Mouse (Mus musculus) CH12F3 (cell line): ENCODE measurements at regions not wholly inside any gene's neighbourhood (a gene's known extent, or its start where the extent isn't known, plus 50 kb on each side); places are given as distances from the start of the nearest gene placed in this dataset.

Experiments used
- in situ Hi-C: fragments of 300-500 bp; cut with MboI; formaldehyde crosslinking; loops from 2 replicates; pipeline ENCODE4 v1.14.3; 2020; ENCODE audit warnings: low sequenced_read_pairs

- in situ Hi-C loops = loop anchor here (25.0 kb wide), 1 partner anchor 341 kb away; the partner anchor contains the start of gene Snai1
Measured at GRCm38 (mm10) chr2:167878255-167878865, 53.5 kb upstream of the Ptpn1 start.

DNA sequence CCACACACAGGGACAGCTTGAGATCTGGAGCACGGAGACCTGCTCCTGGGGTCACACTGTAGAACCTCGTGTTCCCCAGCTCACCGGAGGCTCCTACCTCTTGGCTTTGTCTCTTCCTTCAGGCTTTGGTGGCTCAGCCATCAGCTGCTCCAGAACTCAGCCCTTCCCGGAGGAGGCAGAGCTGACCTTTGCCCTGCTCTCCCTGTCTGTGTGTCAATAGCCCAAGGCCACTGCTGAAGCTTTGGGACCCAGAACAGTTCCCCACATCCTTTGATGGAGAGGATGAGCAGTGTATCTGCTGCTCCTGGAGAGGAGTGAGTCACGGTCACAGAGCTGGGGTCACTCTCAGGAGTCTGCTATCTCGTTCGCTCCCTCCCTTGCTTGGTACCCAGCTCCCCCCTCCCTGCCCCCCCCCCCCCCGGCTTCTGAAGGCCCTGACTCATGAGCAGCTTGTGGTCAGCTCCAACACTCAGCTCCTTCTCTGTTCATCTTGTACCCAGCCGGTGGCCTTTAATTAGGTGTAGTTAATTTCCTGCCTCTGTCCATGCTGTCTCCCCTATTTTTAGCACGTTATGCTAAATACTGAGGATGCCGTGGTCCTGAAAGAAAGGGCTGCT lies 54.5 kb upstream of the Ptpn1 start:
- in situ Hi-C loops = loop anchor here (25.0 kb wide), 1 partner anchor 340 kb away; the partner anchor contains the start of gene Snai1

- in situ Hi-C loops = no loop called here
Measured at GRCm38 (mm10) chr2:167872507-167872906, 59.4 kb upstream of the Ptpn1 start.

GRCm38 (mm10) chr2:167870153-167870552 lies 61.7 kb upstream of the Ptpn1 start:
- in situ Hi-C loops = no loop called here

DNA sequence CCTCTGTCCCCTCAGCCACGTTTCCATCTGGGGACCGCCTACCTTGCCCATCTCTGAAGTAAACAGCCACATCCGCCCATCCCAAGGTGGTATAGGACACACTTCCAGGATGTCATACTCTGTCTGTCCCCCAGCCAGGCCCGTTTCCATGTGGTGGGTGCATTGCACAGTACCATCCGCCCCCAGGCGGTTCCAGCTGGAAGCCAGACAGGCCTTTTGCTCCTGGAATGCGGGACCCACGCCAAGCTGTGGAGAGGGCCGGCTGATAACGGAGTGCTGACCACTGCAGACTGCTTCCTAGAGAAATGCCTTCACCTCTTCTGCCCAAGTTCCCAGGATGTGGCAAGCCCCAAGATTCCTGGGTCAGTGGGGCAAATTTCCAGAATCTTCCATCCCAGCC lies 65.1 kb upstream of the Ptpn1 start:
- in situ Hi-C loops = no loop called here

DNA sequence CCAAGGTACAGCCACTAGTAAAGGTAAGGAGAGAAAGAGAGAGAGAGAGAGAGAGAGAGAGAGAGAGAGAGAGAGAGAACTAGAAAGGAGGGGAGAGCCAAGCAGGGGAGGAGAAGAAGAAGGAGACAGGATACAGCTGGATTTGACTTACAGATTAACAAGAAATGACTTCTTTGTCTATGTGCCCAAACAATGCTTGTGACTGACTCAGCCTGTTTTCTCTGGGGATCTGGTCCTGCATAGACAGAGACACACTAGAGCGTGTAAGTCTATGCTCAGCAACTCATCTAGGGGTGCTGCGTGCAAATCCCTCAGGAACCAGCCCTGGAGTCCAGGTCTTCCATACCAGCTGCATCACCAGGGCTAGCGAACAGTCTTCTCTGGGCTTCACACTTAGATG lies 66.3 kb upstream of the Ptpn1 start:
- in situ Hi-C loops = no loop called here

DNA sequence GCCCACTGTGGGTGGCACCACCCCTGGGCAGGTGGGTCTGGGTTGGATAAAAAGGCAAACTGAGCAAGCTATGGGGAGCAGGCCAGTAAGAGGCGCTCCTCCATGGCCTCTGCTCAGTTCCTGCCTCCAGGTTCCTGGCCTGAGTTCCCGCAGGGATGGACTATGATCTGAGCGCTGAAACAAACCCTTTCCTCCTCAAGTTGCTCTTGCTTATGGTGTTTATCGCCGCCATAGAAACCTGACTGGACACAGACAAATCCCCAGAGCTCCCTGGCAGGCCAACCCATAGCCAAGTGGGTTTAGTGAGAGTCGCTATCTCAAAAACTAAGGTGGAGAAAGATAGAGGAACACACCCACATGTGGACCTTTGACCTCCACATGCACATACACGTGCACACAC lies 67.2 kb upstream of the Ptpn1 start:
- in situ Hi-C loops = no loop called here

DNA sequence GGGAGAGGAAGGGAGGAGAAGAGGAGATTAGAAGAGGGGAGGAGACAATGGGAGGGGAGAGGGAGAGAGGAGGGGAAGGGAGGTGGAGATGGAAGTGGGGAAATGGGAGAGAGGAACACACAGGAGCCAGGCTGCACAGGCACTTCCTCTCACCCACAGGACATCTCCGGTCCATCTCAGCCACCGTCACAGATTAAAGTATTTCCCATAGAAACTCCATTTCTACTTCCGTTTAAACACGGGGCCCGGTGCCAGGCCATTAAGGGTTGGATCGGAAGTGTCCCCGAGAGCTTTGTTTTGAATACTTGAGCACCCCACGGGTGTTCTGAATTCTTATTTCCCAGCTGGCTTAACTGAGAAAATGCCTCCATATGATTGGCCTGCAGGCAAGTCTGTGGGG lies 67.6 kb upstream of the Ptpn1 start:
- in situ Hi-C loops = no loop called here

DNA sequence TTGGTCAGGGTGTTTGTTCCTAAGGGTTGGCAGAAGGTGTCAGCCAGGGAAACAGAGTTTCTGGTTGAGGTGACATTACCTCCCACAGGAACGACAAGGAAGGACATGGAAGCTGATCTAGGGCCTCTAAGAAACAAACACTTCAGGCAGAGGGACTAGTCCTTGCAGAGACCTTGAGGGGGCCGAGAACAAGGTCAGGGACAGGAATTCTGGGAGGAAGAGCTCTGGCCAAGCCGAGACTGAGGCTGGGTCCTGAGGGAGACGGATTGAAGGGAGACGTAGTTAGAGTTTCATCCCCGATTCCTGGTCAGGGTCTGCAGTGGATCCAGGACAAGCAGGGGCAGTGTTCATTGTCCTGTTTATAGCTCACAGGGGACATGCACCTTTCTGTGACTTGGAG lies 68.2 kb upstream of the Ptpn1 start:
- in situ Hi-C loops = no loop called here

- in situ Hi-C loops = no loop called here
Measured at GRCm38 (mm10) chr2:167861178-167861520, 70.7 kb upstream of the Ptpn1 start.

GRCm38 (mm10) chr2:167860457-167861177 lies 71.2 kb upstream of the Ptpn1 start:
- in situ Hi-C loops = no loop called here

GRCm38 (mm10) chr2:167859575-167859974 lies 72.3 kb upstream of the Ptpn1 start:
- in situ Hi-C loops = no loop called here

DNA sequence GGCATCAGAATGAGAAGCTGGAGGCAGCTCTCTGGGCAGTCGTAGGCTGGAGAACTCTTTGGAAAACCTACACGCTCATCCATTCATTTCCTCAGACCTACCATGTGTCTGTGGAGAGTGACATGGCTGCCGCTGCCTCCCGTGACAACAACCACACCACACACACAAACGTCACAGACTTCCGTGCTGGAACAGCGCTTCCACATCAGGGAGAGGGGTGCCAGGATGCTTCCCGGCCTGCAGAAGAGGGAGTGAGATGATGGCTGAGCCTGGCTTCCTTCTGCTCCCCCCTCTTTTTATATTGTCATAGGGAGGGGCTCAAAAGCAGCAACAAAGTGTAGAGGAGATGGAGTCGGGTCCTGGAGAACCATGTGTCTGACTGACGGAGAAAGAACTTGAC lies 73.5 kb upstream of the Ptpn1 start:
- in situ Hi-C loops = no loop called here

- in situ Hi-C loops = no loop called here
Measured at GRCm38 (mm10) chr2:167857911-167858310, 73.9 kb upstream of the Ptpn1 start.

DNA sequence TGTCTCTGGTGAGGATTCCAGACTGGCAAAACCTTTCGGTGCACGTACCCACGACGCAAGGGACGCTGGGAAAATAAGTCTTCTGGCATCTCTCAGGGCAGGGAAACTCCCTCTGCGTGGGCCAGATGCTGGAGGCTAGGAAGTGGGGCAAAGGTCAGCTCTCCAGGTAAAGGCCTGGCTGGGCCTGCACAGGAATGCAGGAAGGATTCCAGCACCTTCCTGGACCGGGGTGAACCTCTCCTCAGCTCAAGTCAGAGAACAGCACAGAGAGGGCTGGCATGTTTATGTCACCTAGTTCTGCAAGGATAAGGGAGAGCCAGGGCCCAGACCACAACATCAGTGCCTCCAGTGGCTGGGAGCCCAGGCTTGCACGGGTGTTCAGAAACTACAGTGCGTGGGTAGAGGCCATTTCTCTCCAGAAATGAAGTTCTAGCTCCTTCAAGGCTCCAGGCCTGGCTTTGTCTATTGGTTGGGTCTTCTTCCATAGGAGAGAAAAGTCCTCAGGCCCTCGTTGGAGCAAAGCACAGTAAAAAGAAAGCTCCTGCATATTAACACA lies 74.9 kb upstream of the Ptpn1 start:
- in situ Hi-C loops = no loop called here

DNA sequence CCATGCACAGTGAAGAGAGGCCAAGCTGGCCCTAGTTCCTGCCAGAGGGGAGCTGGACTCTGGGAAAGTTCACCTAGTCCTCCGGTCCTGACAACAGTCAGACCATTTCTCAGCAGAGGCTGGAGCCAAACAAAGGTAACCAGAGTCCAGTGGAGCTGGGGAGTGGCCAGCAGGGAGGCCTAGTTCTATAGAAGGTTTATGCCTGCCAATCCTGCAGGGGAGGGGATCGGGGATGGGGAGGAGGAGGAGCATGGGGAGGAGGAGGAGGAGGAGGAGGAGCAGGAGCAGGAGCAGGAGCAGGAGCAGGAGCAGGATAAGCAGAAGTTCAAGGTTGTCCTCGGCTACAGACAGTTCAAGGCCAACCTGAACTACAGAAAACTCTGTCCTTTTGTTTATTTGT lies 75.8 kb upstream of the Ptpn1 start:
- in situ Hi-C loops = no loop called here

- in situ Hi-C loops = no loop called here
Measured at GRCm38 (mm10) chr2:167854060-167854459, 77.8 kb upstream of the Ptpn1 start.

GRCm38 (mm10) chr2:167853411-167853821 lies 78.4 kb upstream of the Ptpn1 start:
- in situ Hi-C loops = no loop called here

- in situ Hi-C loops = no loop called here
Measured at GRCm38 (mm10) chr2:167852582-167852981, 79.3 kb upstream of the Ptpn1 start.

DNA sequence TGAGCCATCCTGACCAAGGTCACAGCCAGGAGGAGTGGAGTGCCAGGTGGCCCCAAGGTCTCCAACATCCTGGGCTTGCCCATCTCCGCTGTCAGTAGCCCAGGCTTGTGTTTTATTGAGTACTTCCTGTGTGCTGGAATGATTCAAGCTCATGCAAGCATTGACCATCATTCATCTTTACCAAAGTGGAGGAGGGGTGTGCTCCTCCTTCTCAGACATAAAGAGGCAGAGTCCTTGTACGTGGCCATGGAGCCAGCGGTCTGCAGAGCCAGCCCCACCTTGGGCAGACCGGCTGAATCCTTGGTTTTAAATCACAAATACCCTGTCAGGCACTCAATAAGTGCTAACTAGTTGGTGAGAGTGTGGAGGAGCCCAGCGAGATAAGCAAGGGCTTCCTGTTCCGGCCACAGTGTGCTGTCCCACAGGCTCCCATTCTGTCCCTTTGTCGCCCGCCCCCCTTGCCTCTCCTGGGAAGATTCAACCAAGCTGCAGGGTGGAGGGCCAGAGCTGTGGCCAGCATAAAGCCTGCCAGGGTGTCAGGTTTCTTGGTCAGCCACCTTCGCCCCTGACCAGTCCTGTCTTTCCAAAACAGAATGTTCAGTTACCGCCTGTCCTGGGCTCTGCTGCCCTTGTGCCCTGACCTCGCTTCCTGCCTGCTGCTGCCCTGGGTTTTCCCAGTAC lies 80.5 kb upstream of the Ptpn1 start:
- in situ Hi-C loops = no loop called here

DNA sequence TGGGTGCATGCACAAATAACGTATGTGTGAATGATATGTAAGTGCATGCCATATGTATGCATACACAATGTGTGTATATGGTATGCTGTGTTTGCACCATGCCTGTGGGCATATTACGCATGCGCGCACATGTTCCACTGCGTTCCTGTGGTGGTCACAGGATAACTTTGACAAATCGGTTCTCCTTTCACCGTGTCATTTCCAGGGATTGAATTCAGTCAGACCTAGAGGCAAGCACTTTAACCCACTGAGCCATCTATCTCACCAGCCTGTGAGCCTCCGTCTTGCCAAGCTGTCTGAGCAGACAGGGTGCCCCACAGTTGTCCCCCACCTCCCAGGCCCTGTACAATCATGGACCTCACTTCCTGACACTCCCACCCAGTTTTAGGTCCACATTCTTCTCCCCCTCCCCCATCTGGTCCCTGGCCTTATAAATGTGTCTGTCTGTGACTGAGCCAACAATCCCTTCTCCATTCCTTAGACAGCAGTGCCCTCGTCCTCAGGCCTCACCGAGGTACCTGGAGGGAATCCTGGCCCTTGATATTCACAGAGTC lies 81.8 kb upstream of the Ptpn1 start:
- in situ Hi-C loops = no loop called here
